Comparison of ENCODE assay signal across 17 mouse cellular contexts in genomic region chr6:141208283-141208872, GRCm38 (mm10).
"Had no signal": no experiment of that assay in that cellular context is flagged by ENCODE, and none has a peak within 500 bp of the region (broad histone marks: within the 10 kb centered on the region; RNA-seq: fewer than 3 reads in every experiment).

No protein-coding gene starts in this region.

- H3K27me3 ChIP-seq: liver, embryonic 13.5 days; liver, embryonic 15.5 days; megakaryocyte, embryonic 14.5 days; midbrain, embryonic 12.5 days; neural tube, embryonic 12.5 days; stomach, embryonic 15.5 days had no signal

- ATAC-seq: liver, postnatal 0 days had no signal

- H3K36me3 ChIP-seq: liver, embryonic 13.5 days; liver, embryonic 15.5 days; midbrain, embryonic 12.5 days; neural tube, embryonic 12.5 days; stomach, embryonic 15.5 days had no signal

- H3K4me3 ChIP-seq: liver, embryonic 13.5 days; liver, embryonic 15.5 days; megakaryocyte, embryonic 14.5 days; midbrain, embryonic 12.5 days; neural tube, embryonic 12.5 days; stomach, embryonic 15.5 days had no signal

- H3K9me3 ChIP-seq: liver, embryonic 13.5 days; liver, embryonic 15.5 days; midbrain, embryonic 12.5 days; neural tube, embryonic 12.5 days; stomach, embryonic 15.5 days had no signal

- H3K27ac ChIP-seq: liver, embryonic 13.5 days; liver, embryonic 15.5 days; macrophage; midbrain, embryonic 12.5 days; neural tube, embryonic 12.5 days; stomach, embryonic 15.5 days; stomach, postnatal 0 days had no signal

- DNase-seq: liver; liver, embryonic 13.5 days; liver, postnatal 0 days; lung, postnatal 10 days; midbrain, embryonic 14.5 days; right cerebral cortex, postnatal 14 days; thymus, adult 2 months; thymus, postnatal 25 days; thymus, postnatal 4 days had no signal

- H3K4me2 ChIP-seq: liver, embryonic 11.5 days; liver, embryonic 13.5 days; liver, embryonic 15.5 days; midbrain, embryonic 12.5 days; neural tube, embryonic 12.5 days; stomach, embryonic 15.5 days had no signal

- H3K4me1 ChIP-seq: liver, embryonic 13.5 days; liver, embryonic 15.5 days; megakaryocyte, embryonic 14.5 days; midbrain, embryonic 12.5 days; neural tube, embryonic 12.5 days; stomach, embryonic 15.5 days had no signal

- H3K9ac ChIP-seq: liver, embryonic 13.5 days; liver, embryonic 15.5 days; liver, postnatal 0 days; midbrain, embryonic 12.5 days; neural tube, embryonic 12.5 days; stomach, embryonic 15.5 days had no signal
